Mouse (Mus musculus): ENCODE measurements around the gene Gm10277. TPM values are rescaled to one million over a fixed set of nuclear protein-coding genes. Genes with fewer than 3 reads are reported as not detected.

Gm10277 gene
- 0.39 and 1.1 TPM in 2 replicates for polyA plus RNA-seq (2015; fragmentation: Nextera tagmentation; extraction: Ambion mirVana)

DNA sequence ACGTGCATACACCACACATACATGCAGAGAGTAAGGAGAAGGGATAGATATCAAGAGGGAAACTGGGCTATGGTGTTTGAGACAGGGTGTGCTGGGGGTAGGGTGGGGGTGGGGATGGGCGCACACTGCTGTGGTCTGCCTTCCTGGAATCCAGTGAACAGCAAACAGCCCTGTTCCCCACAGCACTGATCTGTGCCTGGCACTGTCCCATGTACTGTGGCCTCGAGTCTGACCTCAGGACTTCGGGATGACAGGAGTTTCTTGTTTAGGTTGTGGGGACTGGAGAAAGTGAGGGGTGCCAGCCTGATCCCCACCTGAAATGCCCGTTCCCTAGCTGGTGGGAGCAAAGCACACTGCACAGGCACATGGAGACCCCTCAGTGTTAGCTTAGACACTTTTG, at the start of gene Gm10277:
Gm10277 (minus strand) TSS at position 41 of the 400 bp plus-strand sequence.
- DNase-seq (ENCODE audit: low spot score) = no peak

DNA sequence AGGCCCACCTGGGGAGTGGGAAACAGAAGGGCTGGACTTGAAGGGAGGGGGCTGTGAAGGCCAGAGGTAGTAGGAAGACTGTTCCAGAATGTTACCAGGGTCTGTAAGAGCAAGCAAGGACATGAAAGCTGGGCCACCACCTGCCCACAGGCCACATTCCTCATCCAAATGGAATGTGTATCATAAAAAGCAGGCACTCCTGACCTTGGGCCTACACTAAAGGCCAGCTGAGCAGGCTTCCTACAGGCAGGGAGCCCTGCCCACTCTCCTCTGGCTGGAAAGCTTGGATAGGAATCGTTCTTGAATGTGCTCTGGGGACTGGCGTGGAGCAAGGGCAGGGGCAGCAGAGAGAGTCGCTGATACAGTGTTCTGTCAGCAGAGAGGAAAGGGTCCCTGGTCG, 49.2 kb upstream of the Gm10277 start:
- DNase-seq (ENCODE audit: low spot score) = no peak

DNA sequence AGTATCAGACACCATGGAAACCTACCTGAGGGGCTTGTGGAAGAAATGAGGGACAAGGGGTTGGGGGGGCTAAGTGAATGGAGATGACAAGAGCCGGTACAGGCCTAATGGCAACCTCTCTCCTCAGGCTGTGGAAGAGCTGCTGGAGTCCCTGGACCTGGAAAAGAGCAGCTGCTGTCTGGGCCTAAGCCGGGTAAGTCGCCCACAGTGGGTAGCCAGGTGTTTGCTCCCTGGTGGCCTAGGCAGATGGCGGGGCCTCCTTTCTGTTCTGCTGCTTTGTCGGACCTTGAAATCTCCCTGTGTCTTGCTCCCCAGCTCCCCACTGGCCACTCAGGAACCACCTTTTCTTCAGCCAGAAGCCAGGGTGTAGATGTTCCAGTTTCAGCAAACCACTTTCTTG, 48.7 kb upstream of the Gm10277 start:
- DNase-seq (ENCODE audit: low spot score) = no peak

DNA sequence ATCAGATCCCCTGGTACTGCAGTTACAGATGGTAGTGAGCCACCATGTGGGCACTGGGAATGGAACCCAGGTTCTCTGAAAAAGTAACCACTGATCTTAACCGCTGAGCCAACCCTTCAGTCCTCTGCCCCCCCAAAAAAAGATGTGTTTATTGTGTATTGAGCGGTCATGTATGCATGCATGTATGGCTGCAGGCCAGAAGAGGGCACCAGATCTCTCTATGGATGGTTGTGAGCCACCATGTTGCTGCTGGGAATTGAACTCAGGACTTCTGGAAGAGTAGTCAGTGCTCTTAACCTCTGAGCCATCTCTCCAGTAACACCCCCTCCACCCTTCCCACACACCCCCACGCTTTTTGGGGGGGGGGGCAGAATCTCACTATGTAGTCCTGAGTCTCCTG, 47.6 kb upstream of the Gm10277 start:
- DNase-seq (ENCODE audit: low spot score) = peak; percentile 13

DNA sequence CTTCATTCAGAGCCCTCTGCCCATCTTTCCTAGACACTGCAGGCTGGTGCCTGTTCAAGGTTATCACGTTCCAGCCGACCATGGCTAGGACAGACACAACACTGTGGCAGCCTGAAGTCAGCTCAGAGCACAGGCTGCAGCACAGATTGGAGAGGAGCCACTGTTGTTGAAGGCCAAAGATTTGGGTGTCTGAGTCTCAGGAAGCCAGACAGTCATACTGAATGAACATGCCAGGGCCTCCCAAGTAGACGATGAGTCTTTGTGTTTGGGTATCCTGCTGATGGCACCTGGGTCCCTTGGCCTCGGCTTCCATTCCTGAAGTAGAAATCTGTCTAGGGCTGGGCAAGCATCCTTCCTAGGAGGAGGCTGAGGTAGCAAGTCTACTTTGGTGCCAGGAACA, 45.0 kb upstream of the Gm10277 start:
- no peak for DNase-seq (ENCODE audit: low spot score)

DNA sequence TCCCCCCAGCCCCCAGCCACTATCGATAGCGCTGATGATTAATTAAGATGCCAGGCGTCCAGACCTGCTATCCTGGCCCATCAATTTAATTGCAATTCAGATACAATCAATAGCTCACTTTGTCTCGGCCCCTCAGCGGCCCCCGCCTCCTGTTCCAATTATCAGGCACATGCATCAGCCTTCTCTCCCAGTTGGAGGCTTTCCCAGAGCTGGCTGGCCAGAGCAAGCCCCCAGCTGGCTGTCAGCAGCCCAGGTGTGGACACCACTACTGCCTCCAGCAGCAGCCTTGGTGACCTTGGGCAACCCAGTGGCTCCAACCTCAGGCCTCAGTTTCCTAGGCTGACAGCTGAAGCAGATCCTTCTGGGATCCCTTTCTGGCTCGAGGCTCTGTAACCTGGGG, 43.3 kb upstream of the Gm10277 start:
- no peak for DNase-seq (ENCODE audit: low spot score)

DNA sequence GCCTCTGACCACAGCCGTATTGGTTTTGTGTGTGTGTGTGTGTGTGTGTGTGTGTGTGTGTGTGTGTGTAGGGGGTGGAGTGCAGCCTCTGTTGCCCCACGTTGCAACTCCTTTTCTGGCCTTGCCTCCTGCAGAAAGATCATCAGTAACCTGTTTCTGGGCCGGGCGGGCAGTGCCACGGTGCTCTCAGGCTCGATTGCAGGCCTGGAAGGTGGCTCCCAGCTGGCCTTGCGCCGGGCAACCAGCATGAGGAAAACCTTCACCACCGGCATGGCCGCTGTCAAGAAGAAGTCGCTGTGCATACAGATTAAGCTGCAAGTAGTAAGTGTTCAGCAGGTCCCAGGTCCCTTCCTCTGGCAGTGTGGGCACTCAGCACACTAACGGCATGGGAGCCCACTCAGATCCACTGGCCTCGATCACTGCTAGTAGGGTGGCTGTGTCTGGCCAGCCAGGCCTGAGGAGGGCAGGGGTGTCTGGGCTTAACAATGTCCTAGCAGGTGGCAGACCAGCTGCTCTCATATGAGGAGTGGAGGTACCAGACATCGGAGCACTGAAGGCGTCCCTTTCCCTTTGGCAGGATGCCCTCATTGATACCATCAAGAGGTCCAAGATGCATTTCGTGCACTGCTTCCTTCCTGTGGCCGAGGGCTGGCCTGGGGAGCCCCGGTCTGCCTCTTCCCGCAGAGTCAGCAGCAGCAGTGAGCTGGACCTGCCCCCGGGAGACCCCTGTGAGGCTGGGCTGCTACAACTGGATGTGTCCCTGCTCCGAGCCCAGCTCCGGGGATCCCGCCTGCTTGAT, 41.7 kb upstream of the Gm10277 start:
- DNase-seq (ENCODE audit: low spot score) = no peak

DNA sequence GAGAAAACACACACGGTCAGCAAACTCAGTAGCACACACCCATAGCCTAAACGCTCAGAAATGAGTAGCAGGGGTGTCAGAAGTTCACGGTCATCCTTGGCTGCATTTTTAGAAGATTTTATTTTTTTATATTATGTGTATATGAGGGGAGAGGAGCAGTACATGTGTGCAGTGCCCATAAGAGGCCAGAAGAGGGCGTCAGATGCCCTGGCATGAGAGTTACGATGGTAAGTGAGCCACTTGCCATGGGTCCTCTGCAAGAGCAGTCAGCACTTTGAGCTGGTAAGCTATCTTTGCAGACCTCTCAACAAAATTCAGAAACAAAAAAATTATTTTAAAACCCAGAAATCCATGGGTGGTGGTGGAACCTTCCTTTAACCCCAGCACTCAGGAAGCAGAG, 40.6 kb upstream of the Gm10277 start:
- DNase-seq (ENCODE audit: low spot score) = no peak

DNA sequence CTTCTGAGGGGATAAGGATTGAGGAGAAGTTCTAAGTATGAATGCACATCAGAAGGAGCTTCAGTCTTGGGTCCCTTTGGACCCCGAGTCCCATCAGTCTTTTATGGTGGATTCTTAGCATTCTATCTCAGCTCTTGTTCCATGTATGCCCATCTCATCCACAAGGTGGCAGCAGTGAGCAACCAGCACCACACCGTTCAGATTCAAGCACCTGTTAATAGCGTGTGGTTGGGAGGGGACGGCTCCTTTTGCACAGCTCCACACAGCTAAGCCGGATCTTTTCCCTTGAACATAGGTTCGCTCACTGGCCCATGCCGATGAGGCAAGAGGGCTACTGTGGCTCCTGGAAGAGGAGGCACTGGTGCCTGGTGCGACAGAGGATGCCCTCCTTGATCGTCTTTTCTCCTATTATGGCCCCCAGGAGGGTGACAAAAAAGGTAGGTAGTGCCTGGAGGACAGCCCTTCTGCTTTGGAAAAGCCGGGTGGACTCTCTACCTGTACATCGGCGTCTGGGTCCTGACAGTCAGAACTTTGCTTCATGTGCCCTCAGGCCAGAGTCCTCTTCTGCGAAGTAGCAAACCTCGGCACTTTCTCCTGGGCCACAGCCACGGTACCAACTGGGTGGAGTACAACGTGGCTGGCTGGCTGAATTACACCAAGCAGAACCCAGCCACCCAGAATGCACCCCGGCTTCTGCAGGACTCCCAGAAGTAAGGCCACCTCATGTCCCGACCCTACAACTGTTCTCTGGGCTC, 39.9 kb upstream of the Gm10277 start:
- DNase-seq (ENCODE audit: low spot score) = peak; percentile 80

DNA sequence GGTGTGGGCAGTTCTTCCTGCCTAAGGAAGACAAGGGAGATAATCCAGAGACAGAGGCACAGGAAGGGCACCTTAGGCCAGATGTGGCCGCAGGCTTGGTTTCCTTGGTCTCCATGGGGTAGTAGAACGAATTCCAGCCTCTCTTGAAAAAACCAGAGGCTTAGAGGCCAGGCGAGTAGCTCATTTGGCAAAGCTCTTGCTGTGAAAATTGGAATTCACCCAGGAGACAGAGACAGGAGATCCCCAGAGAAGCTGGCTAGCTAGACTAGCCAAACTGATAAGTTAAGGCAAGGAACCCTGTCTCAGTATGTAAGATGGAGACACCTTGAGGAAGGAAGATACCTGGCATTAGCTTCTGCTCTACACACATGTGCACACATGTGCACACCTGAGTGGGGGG, 38.8 kb upstream of the Gm10277 start:
- no peak for DNase-seq (ENCODE audit: low spot score)

DNA sequence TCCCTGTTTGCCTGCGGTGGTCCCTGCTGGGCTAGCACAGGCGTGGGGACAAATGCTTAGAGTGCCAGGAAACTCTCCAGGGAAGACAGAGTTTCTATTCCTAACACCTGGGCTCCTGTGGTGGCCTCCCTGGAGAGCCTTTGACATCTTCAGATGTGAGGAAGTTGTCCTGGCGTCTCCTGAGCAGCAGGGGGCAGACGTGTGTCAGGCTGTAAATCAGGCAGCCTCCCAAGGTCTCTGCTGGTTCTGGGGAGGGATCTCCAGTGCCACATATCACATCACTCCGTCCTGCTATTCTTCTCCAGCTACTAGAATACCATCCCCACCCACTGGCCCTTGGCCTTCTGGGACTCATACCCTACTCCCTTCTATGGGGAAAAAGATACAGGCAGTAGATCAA, 38.3 kb upstream of the Gm10277 start:
- peak; percentile 73 for DNase-seq (ENCODE audit: low spot score)

DNA sequence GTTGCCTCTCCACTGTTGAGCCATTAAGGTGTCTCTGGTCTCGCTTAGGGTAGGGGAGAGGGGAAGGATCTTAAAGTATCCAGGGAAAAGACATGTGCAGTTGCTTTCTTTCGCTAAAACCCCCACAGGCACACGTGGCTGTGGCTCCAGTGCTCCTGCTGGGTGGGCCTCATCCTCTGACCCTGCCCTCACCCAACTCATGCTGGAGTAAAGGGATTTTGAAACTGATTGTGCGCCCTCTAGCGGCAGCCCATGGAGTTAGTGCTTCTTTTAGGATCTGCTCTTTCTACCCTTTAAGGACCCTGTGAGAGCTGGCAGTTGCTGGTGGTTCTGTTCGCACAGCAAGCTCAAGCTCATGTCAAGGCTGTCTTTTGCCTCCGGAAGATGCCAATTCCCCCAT, 35.2 kb upstream of the Gm10277 start:
- DNase-seq (ENCODE audit: low spot score) = peak; percentile 77

DNA sequence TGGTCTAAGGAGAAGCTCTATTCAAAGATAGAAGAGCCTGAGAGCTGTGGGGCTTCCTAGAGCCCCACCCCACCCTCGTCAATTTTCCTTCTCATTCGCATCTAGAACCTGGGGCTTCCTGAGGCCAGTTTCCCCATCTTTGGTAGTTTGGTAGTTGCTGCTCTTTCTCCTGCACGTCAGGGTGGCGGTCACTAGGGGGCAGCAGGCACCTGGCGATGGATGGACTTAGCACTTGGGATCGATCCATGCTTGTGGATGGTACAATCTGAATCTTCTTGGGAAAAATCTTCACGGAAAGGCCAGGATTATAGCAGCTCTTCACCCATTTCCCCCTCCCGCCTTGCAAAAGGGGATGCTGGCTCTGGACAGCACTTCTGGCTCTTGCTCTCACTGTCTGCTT, 34.1 kb upstream of the Gm10277 start:
- peak; percentile 45 for DNase-seq (ENCODE audit: low spot score)

DNA sequence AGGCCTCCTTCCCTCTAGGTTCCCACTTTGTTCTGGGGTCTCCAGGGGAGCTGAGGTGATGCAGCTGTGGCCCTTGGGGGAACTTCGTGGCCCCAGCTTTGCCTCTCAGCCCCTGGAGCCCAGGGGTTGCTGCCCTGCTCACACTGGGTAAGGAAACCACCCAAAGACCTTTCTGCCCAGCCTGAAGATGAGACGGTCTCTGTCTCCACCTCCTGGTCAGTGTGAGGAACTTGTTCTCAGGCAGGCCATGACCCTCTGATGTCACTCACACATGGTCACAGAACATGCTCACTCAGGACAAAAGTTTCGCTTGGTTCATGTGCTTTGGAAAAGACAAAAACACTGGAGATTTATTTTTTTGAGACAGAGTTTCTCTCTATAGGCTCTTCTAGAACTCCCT, 28.5 kb upstream of the Gm10277 start:
- peak; percentile 85 for DNase-seq (ENCODE audit: low spot score)

DNA sequence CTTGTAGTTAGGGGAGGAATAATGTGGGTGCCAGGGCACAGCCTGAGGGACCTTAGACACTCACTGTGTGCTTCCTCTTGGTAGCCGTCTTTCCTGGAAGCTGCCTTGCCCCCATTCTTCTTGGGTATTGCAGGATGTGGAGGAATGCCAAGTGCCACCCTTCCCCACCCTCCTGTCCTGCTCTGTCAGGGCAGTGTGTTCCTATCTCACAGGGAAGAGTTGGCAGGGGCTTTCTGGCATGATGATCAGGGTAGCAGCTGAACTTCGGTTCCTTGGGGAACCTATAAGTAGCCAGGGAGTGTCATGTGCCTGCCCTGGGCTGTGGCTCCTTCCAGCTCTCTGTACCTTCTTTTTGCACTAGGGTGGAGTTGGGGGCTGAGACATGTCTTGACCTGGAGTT, 26.4 kb upstream of the Gm10277 start:
- no peak for DNase-seq (ENCODE audit: low spot score)

DNA sequence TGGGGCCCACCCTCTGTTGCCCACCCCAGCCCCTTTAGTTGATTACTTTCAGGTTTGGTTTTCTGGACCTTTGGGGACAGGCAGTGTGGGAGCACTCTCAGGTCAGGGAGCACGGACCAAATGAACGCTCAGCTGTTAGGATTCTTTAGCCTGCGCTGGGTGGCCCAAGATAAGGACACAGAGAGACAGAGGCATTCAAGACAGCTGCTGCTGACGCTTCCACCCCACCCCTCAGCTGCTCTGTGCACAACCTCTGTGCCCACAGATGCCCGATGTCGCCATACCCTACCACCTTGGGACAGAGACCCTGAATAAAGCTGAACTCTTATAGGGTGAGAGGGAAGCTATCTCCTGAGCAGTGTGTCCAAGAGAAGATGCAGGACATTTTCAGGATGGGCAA, 22.5 kb upstream of the Gm10277 start:
- DNase-seq (ENCODE audit: low spot score) = no peak

DNA sequence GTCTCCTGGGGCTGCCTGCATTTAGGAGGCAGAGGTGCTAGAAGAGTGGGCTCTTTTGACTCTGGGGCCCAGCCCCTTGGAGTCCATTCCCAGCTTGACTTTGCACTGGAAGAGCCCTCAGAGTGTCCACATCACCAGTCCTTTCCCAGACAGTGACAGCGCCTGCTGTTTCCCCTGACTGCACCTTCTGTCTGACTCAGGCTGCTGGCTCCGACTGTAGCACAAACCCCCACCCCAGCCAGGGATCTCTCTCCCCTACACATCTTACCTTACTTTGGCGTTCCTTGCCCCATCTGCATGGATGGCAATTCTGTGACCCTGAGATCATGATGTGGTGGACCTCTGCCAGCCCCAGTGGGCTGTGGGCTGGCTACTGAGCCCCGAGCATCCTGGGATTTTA, 21.7 kb upstream of the Gm10277 start:
- no peak for DNase-seq (ENCODE audit: low spot score)

DNA sequence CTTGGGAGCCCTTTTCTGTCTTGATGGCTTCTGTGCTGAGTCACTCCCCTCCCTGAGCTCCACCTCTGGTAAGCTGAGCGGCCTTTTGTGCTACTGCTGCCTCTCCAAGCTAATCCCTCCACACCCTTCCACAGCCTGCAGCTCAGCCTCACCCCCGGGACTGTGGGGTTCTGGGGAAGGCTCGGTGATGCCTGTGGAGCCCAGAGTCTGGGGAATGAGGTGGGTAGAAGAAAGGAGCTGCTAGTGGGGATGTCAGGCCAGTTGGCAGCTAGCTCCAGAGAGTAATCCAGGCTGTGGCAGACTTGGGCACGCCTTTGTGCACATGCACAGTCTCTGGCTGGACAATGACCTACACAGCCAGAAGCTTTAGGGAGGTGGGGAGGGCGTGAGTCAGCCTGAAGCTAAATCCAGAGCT, 20.5 kb upstream of the Gm10277 start:
- DNase-seq (ENCODE audit: low spot score) = no peak

DNA sequence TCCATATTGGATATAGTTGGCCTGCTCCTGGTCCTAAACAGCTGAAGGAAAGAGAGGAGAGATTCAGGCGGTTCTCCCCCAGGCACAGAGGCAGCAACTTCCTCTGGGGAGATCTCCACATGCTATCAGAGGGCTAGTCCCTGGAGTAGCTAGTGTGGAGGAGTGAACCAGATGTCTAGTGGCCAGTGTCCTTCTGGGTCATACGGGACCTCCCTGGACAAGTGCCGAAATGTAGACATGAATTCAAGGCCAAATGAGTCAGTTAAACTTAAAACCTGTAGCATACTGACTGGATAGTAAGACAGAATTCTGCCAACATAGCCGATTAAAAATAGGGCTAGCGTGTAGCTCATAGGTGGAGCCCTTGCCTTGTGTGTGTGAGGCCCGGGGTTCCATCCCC, 19.3 kb upstream of the Gm10277 start:
- DNase-seq (ENCODE audit: low spot score) = no peak

DNA sequence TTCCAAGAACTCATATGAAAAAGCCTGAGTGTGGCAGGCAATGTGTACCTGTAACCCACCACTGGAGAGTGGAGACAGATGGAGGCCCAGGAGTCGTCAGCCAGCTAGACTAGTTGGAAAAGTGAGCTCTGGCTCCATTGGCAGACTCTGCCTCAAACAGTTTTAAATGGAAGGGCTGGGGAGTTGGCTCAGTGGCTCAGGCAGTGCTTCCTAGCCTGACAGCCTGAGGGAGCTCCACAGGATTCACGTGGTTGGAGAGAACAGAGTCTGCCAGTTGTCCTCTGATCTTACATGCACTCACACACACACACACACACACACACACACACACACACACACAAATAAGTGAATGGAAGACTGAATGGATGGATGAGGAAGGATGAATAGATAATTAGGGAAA, 18.7 kb upstream of the Gm10277 start:
- no peak for DNase-seq (ENCODE audit: low spot score)

DNA sequence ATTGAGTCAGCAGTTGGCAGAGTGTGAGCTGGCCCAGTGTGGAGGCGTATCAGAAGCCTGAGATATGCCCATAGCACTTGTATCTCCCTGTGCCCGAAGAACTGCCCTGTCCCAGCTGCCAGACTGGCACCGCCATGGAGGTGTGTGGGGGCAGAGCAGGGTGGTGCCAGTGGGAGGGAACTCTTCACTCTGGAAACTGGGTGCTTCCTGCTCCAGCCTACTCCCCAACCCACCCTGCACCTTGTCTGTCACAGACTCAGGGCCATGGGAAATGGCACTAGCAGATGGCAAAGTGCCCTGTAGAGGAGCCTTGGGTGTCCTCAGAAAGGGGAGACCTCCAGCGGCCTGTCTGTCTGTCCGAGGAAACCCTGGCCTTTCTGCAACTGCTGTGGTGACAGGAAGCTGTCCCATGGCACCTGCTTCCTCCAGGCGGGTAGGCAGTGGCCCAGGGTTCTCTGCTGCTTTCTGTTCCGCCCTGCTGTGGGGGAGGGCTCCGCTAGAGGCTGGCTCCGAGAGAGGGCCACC, 14.9 kb upstream of the Gm10277 start:
- DNase-seq (ENCODE audit: low spot score) = peak; percentile 80

DNA sequence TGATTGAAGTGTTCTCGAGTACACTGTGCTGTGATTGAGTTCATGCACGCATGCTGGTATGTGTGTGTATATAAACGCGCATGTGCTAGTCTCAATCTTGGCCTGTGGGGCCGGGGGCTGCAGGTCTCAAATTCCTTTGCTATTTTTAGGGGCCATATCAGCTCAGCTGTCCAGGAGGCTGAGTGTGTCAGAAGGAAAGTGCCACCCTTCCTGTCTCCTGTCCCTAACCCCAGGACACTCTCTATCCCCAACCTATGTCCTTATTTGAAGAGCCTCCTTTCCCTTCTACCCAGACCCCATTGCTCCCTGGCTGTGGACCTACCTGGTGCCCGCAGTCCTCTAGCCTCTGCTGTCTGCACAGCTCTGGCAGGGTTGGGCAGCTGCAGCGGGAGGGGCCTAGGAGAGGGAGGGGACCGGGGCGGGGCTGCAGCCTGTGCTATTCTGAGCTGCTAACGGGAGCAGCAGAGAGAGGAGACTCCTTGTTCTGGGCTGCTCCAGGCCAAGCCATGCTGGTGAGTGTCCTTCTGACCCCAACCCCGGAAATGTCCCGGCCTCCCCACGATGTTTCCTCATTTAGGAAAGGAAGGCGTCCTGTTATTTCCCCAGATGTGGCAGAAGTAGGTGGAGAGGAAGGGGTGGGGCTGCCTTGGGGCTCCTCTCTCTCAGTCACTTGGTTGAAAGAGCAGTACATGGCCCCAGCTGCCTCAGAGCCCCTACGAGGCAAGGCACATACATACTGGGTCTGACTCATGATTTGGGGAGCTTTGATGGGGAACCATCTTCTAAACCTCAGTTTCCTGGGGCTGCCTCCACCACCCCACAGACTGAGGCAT, 13.5 kb upstream of the Gm10277 start:
- DNase-seq (ENCODE audit: low spot score) = peak; percentile 93

Data from thymus, postnatal 0 days (tissue).